Mouse (Mus musculus): ENCODE data around the gene Dyrk3. TPM values are rescaled to one million over a fixed set of nuclear protein-coding genes. Genes with fewer than 3 reads are reported as not detected.

The Dyrk3 gene
- polyA plus RNA-seq, 1 experiment from 2014 or later: 10.6 TPM

DNA sequence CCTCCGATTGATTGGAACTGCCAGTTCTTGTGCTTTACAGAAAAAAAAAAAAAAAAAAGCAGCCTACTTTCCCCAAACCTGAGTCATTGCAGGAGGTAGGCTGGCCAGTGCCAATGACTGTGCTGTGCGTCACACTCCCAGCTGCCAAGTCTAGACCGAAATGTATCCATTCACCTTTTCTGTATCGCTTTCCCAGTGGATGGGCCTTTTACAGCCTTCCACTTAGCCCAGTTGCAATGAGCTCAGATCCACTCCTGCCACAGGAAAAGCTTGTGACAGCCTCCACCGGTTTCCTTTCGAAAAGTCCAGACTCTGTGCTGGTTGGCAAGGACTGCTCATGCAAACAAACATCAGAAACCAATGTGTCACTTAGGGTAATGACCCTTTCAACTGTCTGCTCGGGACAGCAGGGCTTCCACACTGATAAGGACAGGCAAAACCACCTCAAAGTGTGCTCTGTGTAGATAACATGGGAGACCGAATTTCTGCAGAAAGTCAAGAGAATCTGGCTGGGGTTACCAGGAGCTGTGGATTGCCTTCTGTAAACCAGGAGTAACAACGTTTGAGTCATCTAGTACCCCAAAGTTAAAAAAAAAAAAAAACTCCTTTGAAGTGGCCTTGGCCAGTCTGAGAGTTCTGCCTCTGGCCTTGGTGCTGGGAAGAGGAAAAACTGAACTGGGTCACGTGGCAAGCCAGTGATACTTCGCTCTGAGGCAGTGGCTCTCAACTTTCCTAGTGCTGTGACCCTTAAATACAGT lies 12.0 kb downstream of the Dyrk3 start:
- Histone ChIP-seq H3K4me3 (ENCODE audit: low read depth, low read length) (no peak overlapping the region), H3K9me3 (ENCODE audit: control insufficient read depth, low read length) (no peaks in the 10 kb centered on the region), H3K27ac (ENCODE audit: low read depth, low read length) (no peak overlapping the region), H3K27me3 (ENCODE audit: control insufficient read depth, insufficient read depth, low read length) (no peaks in the 10 kb centered on the region), H3K36me3 (ENCODE audit: control insufficient read depth, insufficient read depth, low read length) (peaks cover 11% of the 10 kb centered on the region), H3K4me2 (replicated peaks; ENCODE audit: low read depth, low read length) (no peak overlapping the region), H3K9ac (ENCODE audit: low read depth, low read length) (no peak overlapping the region), H3K4me1 (replicated peaks; ENCODE audit: control insufficient read depth, insufficient read depth, low read length) (no peaks in the 10 kb centered on the region)
- DNase-seq (ENCODE audit: low spot score) (no peak), ATAC-seq (ENCODE audit: low FRiP score) (no peak)
- WGBS: 82% methylated on average over 11 of the region's 11 CpGs

DNA sequence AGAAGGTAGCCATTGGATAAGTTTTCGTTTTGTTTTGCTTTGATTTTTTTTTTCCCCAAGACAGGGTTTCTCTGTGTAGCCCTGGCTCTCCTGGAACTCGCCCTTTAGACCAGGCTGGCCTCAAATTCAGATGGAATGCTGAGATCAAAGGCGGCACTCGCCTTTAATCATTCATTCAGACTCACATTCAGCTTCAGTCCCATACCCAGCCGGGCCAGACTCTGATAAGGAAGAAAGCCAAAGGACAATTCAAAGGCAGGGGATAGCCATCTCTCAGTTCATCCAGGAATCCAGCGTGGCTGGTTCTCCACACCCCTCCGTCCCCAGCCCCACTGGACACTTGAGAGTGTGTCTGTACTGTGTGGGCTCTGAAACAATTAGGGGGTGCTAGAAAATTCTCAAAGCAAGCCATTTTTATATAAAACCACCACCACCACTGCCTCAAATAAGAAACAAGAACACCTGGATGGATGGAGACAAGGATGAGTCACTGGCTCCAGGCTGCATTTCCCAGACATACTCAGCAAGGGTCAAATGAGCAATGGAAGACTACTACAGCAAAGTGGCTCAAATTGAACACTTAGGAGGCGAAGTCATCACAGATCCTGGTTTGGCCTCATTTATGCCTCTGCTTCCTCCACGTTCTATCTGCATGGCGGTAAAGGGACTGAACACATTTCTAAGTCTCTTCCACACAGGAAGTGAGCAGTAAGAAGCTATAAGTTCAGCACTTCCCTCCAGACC lies 14.4 kb downstream of the Dyrk3 start:
- ATAC-seq (ENCODE audit: low FRiP score) (no peak), DNase-seq (ENCODE audit: low spot score) (no peak)
- Histone ChIP-seq H3K4me2 (replicated peaks; ENCODE audit: low read depth, low read length) (no peak overlapping the region), H3K27ac (ENCODE audit: low read depth, low read length) (no peak overlapping the region), H3K27me3 (ENCODE audit: control insufficient read depth, insufficient read depth, low read length) (no peaks in the 10 kb centered on the region; the same call in 1 of the 2 replicates), H3K9ac (ENCODE audit: low read depth, low read length) (no peak overlapping the region), H3K4me3 (ENCODE audit: low read depth, low read length) (no peak overlapping the region), H3K4me1 (replicated peaks; ENCODE audit: control insufficient read depth, insufficient read depth, low read length) (no peaks in the 10 kb centered on the region), H3K9me3 (ENCODE audit: control insufficient read depth, low read length) (no peaks in the 10 kb centered on the region), H3K36me3 (ENCODE audit: control insufficient read depth, insufficient read depth, low read length) (peaks cover 2% of the 10 kb centered on the region)
- WGBS: 72% methylated on average over 10 of the region's 10 CpGs

DNA sequence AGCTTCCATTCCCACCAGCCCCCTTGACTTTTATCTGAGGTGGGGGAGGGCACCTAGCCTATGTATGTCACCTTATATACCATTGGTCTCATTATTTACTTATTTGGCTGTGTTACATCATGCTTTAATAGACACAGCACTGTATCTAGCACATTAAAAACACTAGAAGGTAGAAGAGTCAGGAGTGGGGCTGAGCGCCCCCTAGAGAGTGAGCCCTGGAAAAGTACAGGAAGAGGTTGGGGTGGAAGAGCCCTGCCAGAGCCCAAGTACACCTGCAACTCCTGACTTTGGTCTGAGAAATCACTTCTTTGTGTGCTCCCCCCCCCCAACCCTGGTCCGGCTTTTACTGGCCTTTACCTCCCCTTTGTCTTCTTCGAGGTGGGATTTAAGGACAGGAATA lies 16.2 kb downstream of the Dyrk3 start:
- no peaks in the 10 kb centered on the region for H3K36me3 ChIP-seq (ENCODE audit: control insufficient read depth, insufficient read depth, low read length)
- 31% methylated on average over 3 of the region's 3 CpGs for WGBS
- no peak overlapping the region for H3K4me3 ChIP-seq (ENCODE audit: low read depth, low read length)
- no peak overlapping the region for H3K9ac ChIP-seq (ENCODE audit: low read depth, low read length)
- H3K27me3 ChIP-seq (ENCODE audit: control insufficient read depth, insufficient read depth, low read length): no peaks in the 10 kb centered on the region; the same call in 1 of the 2 replicates
- no peak for DNase-seq (ENCODE audit: low spot score)
- H3K9me3 ChIP-seq (ENCODE audit: control insufficient read depth, low read length): no peaks in the 10 kb centered on the region
- no peaks in the 10 kb centered on the region; the same call in 1 of the 2 replicates for H3K4me1 ChIP-seq (replicated peaks; ENCODE audit: control insufficient read depth, insufficient read depth, low read length)
- H3K27ac ChIP-seq (ENCODE audit: low read depth, low read length): no peak overlapping the region
- H3K4me2 ChIP-seq (replicated peaks; ENCODE audit: low read depth, low read length): no peak overlapping the region
- ATAC-seq (ENCODE audit: low FRiP score): no peak

DNA sequence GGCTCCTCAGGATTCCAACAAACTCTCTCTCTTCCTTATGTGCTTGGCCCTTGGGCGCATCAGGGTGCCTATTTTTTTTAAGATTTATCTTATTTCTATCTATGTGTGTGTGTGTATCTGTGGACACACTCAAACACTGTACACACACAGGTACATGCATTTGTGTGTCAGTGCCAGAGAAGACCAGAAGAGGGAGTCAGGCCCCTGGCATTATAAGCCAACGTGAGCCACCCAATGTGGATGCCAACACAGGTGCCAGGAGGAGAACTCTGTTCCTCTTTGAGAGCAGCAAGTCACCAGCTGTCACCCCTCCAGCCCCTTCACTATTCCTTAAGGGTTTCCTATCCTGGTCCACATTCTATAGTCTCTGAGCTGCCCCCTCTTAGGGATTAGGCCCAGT lies 19.1 kb downstream of the Dyrk3 start:
- no peaks in the 10 kb centered on the region; the same call in 1 of the 2 replicates for H3K27me3 ChIP-seq (ENCODE audit: control insufficient read depth, insufficient read depth, low read length)
- 62% methylated on average over 2 of the region's 2 CpGs for WGBS
- ATAC-seq (ENCODE audit: low FRiP score) (no peak), DNase-seq (ENCODE audit: low spot score) (no peak)
- H3K4me3 ChIP-seq (ENCODE audit: low read depth, low read length): no peak overlapping the region
- no peak overlapping the region for H3K27ac ChIP-seq (ENCODE audit: low read depth, low read length)
- H3K36me3 ChIP-seq (ENCODE audit: control insufficient read depth, insufficient read depth, low read length): no peaks in the 10 kb centered on the region
- H3K4me1 ChIP-seq (replicated peaks; ENCODE audit: control insufficient read depth, insufficient read depth, low read length): no peaks in the 10 kb centered on the region; the same call in 1 of the 2 replicates
- no peak overlapping the region for H3K4me2 ChIP-seq (replicated peaks; ENCODE audit: low read depth, low read length)
- H3K9me3 ChIP-seq (ENCODE audit: control insufficient read depth, low read length): no peaks in the 10 kb centered on the region
- no peak overlapping the region for H3K9ac ChIP-seq (ENCODE audit: low read depth, low read length)

GRCm38 (mm10) chr1:131118530-131118929 lies 19.6 kb downstream of the Dyrk3 start:
- DNase-seq (ENCODE audit: low spot score): no peak
- Histone ChIP-seq H3K4me2 (replicated peaks; ENCODE audit: low read depth, low read length) (no peak overlapping the region), H3K27me3 (ENCODE audit: control insufficient read depth, insufficient read depth, low read length) (no peaks in the 10 kb centered on the region; the same call in 1 of the 2 replicates), H3K9ac (ENCODE audit: low read depth, low read length) (no peak overlapping the region), H3K4me3 (ENCODE audit: low read depth, low read length) (no peak overlapping the region), H3K4me1 (replicated peaks; ENCODE audit: control insufficient read depth, insufficient read depth, low read length) (no peaks in the 10 kb centered on the region; the same call in 1 of the 2 replicates), H3K27ac (ENCODE audit: low read depth, low read length) (no peak overlapping the region), H3K9me3 (ENCODE audit: control insufficient read depth, low read length) (no peaks in the 10 kb centered on the region), H3K36me3 (ENCODE audit: control insufficient read depth, insufficient read depth, low read length) (no peaks in the 10 kb centered on the region)
- WGBS: 80% methylated on average over 10 of the region's 10 CpGs
- no peak for ATAC-seq (ENCODE audit: low FRiP score)

DNA sequence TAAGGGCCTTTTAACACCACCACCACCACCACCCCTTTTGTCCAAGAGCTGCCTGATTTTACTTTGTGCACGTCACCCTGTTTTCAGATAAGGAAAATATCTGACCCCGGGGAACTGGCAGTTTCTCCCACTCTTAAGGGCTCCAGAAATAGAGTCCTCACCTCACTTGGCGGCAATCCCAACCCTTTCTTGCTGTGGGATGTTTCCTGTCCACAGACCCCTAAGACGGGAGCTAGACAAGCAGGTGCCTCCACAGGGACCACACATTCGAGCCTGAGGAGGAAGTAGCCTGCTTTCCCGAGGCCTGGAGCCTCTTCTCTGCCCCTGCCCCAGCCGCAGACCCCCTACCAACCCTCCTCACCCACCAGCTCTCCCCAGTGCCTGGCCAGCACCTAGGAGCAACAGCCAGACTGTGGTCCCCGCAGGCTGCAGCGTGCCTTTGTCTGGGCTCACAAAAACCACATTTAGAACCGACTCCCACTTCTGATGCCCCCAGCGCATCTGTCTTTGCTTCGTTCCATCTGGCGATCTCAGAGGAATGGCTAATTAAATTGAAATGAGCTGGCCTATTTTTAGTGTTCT lies 21.6 kb downstream of the Dyrk3 start:
- H3K4me2 ChIP-seq (replicated peaks; ENCODE audit: low read depth, low read length): no peak overlapping the region
- ATAC-seq (ENCODE audit: low FRiP score): peak; percentile 58
- H3K27me3 ChIP-seq (ENCODE audit: control insufficient read depth, insufficient read depth, low read length): no peaks in the 10 kb centered on the region; the same call in 1 of the 2 replicates
- WGBS: 62% methylated on average over 13 of the region's 13 CpGs
- H3K4me1 ChIP-seq (replicated peaks; ENCODE audit: control insufficient read depth, insufficient read depth, low read length): no peaks in the 10 kb centered on the region; the same call in 1 of the 2 replicates
- no peak overlapping the region for H3K4me3 ChIP-seq (ENCODE audit: low read depth, low read length)
- no peaks in the 10 kb centered on the region for H3K9me3 ChIP-seq (ENCODE audit: control insufficient read depth, low read length)
- H3K27ac ChIP-seq (ENCODE audit: low read depth, low read length): peak overlapping the region; percentile 70; the same call in 1 of the 2 replicates
- no peaks in the 10 kb centered on the region for H3K36me3 ChIP-seq (ENCODE audit: control insufficient read depth, insufficient read depth, low read length)
- DNase-seq (ENCODE audit: low spot score): peak; percentile 38
- H3K9ac ChIP-seq (ENCODE audit: low read depth, low read length): 0 out of 2 replicates have a peak overlapping the region, but pooled peaks have one; percentile 19

DNA sequence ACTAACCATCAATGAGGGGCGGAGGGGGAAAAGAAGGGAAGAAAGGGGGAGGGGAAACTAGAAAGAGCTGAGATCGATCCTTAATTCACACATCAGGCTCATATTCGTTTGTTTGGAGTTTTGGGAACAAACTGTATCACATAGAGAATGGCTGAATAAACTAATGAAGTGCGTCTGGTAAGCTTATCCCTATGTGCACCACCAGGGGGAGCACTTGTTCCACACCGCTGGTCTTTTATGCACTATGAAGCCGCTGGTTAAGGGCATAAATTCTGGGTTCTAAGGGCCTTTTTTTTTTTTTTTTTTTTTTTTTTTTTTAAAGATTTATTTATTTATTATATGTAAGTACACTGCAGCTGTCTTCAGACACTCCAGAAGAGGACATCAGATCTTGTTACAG lies 22.2 kb downstream of the Dyrk3 start:
- Histone ChIP-seq H3K36me3 (ENCODE audit: control insufficient read depth, insufficient read depth, low read length) (no peaks in the 10 kb centered on the region), H3K9ac (ENCODE audit: low read depth, low read length) (no peak overlapping the region), H3K4me1 (replicated peaks; ENCODE audit: control insufficient read depth, insufficient read depth, low read length) (no peaks in the 10 kb centered on the region; the same call in 1 of the 2 replicates), H3K9me3 (ENCODE audit: control insufficient read depth, low read length) (no peaks in the 10 kb centered on the region), H3K27ac (ENCODE audit: low read depth, low read length) (no peak overlapping the region), H3K27me3 (ENCODE audit: control insufficient read depth, insufficient read depth, low read length) (no peaks in the 10 kb centered on the region; the same call in 1 of the 2 replicates), H3K4me2 (replicated peaks; ENCODE audit: low read depth, low read length) (no peak overlapping the region), H3K4me3 (ENCODE audit: low read depth, low read length) (no peak overlapping the region)
- DNase-seq (ENCODE audit: low spot score) (peak; percentile 85), ATAC-seq (ENCODE audit: low FRiP score) (peak; percentile 48)
- 28% methylated on average over 6 of the region's 6 CpGs for WGBS

- H3K36me3 ChIP-seq (ENCODE audit: control insufficient read depth, insufficient read depth, low read length): no peaks in the 10 kb centered on the region
- DNase-seq (ENCODE audit: low spot score): no peak
- H3K9me3 ChIP-seq (ENCODE audit: control insufficient read depth, low read length): no peaks in the 10 kb centered on the region
- ATAC-seq (ENCODE audit: low FRiP score): no peak
- no peaks in the 10 kb centered on the region for H3K27me3 ChIP-seq (ENCODE audit: control insufficient read depth, insufficient read depth, low read length)
- H3K9ac ChIP-seq (ENCODE audit: low read depth, low read length): no peak overlapping the region
- 41% methylated on average over 6 of the region's 6 CpGs for WGBS
- no peaks in the 10 kb centered on the region; the same call in 1 of the 2 replicates for H3K4me1 ChIP-seq (replicated peaks; ENCODE audit: control insufficient read depth, insufficient read depth, low read length)
- no peak overlapping the region for H3K4me2 ChIP-seq (replicated peaks; ENCODE audit: low read depth, low read length)
- H3K4me3 ChIP-seq (ENCODE audit: low read depth, low read length): no peak overlapping the region
- H3K27ac ChIP-seq (ENCODE audit: low read depth, low read length): no peak overlapping the region
These were observed 25.6 kb downstream of the Dyrk3 start for GRCm38 (mm10) chr1:131112576-131112975.

Measured in hindbrain, embryonic 11.5 days (tissue).